Mouse (Mus musculus) embryonic fibroblast, embryonic 13.5 days (primary cell): ENCODE results near the gene Trim12a.
"Not testable (repeated sequence)": the region's sequence is repeated elsewhere in the genome, so short reads cannot be mapped to it uniquely, and the experiment has no call there.

Experiments
- CTCF ChIP-seq: IDR thresholded peaks from 2 replicates; pipeline ENCODE4 v1.5.1; 2011; ENCODE audit warnings: mild to moderate bottlenecking, control low read depth, low read length, moderate library complexity, borderline replicate concordance; ENCODE audit not compliant: insufficient read depth
- POLR2A ChIP-seq: IDR thresholded peaks from 2 replicates; pipeline ENCODE4 v1.6.1; 2011; ENCODE audit warnings: low read depth, mild to moderate bottlenecking, control low read depth, low read length, moderate library complexity

GRCm38 (mm10) chr7:104340744-104341143 is 25.5 kb upstream of the Trim12a start:
- not testable (repeated sequence) for TF ChIP-seq CTCF, POLR2A
